Mouse (Mus musculus): ENCODE results near the gene Dirc2.

DNA sequence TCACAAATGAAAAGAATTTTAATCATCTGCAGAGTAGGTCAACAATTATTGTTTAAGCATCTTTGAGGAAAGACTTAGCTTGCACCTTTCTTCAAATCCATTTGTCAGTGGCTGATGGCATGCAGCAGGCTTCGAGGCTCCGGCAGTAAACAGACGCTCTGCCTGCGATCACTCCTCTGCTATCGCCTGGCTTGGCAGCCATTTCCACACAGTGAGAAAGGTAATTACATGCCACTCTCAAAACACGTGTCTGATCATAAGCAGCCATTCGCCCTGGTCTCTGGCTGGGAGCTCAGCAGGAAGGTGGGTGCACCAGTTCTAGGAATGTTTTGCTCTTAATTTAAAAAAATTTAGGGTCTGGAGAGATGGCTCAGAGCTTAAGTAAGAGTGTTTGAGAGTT is 58.2 kb downstream of the Dirc2 start:
- TF ChIP-seq POLR2A (IDR thresholded peaks at IDR 0.05; ENCODE audit: borderline replicate concordance, extremely low read depth, insufficient read depth, insufficient read length, poor library complexity, severe bottlenecking) (no peak), CTCF (IDR thresholded peaks at IDR 0.05; ENCODE audit: borderline replicate concordance, extremely low read depth, insufficient read depth, insufficient read length) (no peak)

All from brain, embryonic 14.5 days (tissue).